Mouse (Mus musculus): Measurements from ENCODE around the gene Fam131a.

Gene Fam131a

DNA sequence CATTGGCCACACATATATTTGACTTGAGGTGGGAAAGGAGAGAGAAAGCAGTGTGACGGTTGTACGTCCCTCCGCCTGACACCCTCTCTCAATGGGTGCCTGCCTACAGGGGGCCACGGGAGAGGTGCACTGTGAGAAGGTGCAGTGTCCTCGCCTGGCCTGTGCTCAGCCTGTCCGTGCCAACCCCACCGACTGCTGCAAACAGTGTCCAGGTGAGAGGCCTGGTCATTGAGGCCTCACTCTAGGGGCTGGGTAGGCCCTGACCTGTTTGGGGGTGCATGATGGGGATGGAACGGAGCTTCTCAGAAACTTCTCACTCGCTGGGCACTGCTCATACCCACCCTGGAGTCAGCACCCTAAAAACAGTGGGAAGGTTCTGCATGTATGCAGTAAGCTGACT, 46.8 kb downstream of the Fam131a start:
- in situ Hi-C loops (cut with MboI, MseI), result no loop called here

DNA sequence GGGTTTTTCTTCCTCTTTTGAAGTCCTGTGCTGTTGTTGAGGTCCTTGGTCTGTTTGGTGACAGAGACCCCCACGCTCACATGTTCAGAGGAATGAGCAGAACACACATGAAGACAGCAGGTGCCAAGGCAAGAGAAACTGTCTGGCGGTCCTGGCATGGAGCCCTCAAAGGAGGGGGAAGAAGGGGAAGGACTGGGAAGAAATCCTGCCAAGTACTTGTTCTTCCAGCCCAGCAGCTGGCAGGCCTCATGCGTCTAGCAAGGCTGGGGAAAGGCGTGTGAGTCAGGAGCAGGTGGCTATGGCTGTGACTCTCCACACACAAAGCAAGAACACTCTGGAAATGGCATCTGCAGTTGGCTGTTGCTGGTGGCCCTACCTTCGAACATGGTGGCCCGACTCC, 53.6 kb downstream of the Fam131a start:
- in situ Hi-C loops (cut with MboI, MseI), result no loop called here

DNA sequence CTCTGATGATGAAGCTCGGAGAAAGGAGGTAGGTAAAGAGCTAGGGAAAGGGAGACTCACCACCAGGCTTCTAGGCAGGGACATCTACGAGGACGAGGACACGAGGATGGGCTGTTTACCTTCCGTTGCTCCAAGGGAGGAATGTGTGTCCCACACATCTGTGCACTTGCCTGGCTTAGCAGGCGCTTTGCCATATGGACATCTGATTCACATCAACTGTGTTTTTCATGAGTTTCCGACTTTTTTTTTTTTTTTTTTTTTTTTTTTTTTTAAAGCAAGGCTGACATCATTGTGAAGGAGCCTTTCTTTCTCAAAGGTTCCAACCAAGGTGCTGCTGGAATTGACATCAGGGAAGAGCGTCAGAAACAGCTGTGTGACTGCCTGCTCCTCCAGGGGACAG, 57.5 kb downstream of the Fam131a start:
- in situ Hi-C loops (cut with MboI, MseI), result no loop called here

All from regulatory T cell (primary cell).